14 mouse cellular contexts compared by ENCODE assay signal in the genomic region with DNA sequence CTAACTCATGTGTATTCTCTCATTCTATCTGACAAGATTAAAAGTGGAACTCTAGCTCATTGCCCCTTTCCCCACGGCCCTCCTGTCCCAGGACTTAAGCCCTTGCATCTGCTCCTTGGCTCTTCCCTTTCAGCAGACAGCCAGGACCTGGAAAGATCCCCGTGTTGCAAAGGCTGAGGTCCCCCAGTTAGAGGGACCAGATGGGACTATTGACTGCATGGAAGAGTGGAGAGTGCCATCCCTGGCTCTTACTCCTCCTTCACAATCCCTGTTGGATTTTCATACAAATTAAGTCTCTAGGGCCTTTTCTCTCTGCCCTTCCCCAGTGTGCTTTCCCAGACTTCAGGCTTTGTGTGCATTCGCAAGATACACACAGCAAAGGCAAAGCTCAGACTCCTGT.
DNase-seq lines count a peak whose midpoint lies in the region; ATAC-seq lines count a peak whose summit lies in the region.
"Had no signal": no experiment of that assay in that cellular context is flagged by ENCODE, and none has a peak within 500 bp of the region (broad histone marks: within the 10 kb centered on the region; RNA-seq: fewer than 3 reads in every experiment).

No protein-coding gene starts in this region.

- peak overlapping the region; percentile 18 for H3K4me3 ChIP-seq in forebrain, embryonic 10.5 days
- no peak overlapping the region for H3K4me3 ChIP-seq in forebrain, embryonic 12.5 days (replicated peaks)
- H3K4me3 ChIP-seq in hindbrain, embryonic 13.5 days, result no peak overlapping the region
- H3K4me3 ChIP-seq in midbrain, embryonic 14.5 days (replicated peaks; ENCODE audit: low read depth, low read length), result no peak overlapping the region
- H3K4me3 ChIP-seq: erythroblast, embryonic 14.5 days; kidney, embryonic 15.5 days; limb, embryonic 13.5 days; liver, embryonic 15.5 days had no signal

- ATAC-seq in forebrain, embryonic 12.5 days (ENCODE audit: low FRiP score), result peak; percentile 67
- ATAC-seq in hindbrain, embryonic 13.5 days (ENCODE audit: low FRiP score), result peak; percentile 38; the same call in 1 of the 2 replicates
- ATAC-seq in midbrain, embryonic 14.5 days (ENCODE audit: low FRiP score, low TSS enrichment), result peak; percentile 43; the same call in 1 of the 2 replicates
- ATAC-seq: CD4-positive, CD25-positive, alpha-beta regulatory T cell, adult 4 months; inflammation-experienced regulatory T-cells, adult 6 months had no signal

- WGBS in forebrain, embryonic 10.5 days, result 26% methylated on average over 3 of the region's 3 CpGs
- WGBS in forebrain, embryonic 12.5 days, result 17% methylated on average over 3 of the region's 3 CpGs
- WGBS in hindbrain, embryonic 13.5 days, result 19% methylated on average over 3 of the region's 3 CpGs
- WGBS in midbrain, embryonic 14.5 days, result 3% methylated on average over 3 of the region's 3 CpGs

- peaks cover 22% of the 10 kb centered on the region for H3K4me1 ChIP-seq in forebrain, embryonic 10.5 days
- H3K4me1 ChIP-seq in forebrain, embryonic 12.5 days, result peaks cover 25% of the 10 kb centered on the region
- peaks cover 31% of the 10 kb centered on the region for H3K4me1 ChIP-seq in hindbrain, embryonic 13.5 days (replicated peaks)
- H3K4me1 ChIP-seq in midbrain, embryonic 14.5 days (ENCODE audit: control insufficient read depth, insufficient read depth, low read length), result peaks cover 15% of the 10 kb centered on the region
- H3K4me1 ChIP-seq: kidney, embryonic 15.5 days; limb, embryonic 13.5 days; liver, embryonic 15.5 days had no signal

- H3K4me2 ChIP-seq in forebrain, embryonic 12.5 days, result peak overlapping the region; percentile 24; the same call in 1 of the 2 replicates
- peak overlapping the region; percentile 21; the same call in 1 of the 2 replicates for H3K4me2 ChIP-seq in hindbrain, embryonic 13.5 days
- H3K4me2 ChIP-seq in midbrain, embryonic 14.5 days (ENCODE audit: low read length), result peak overlapping the region; percentile 14; the same call in 1 of the 2 replicates
- H3K4me2 ChIP-seq: kidney, embryonic 15.5 days; limb, embryonic 13.5 days; liver, embryonic 15.5 days had no signal

- peak overlapping the region; percentile 60; the same call in 1 of the 2 replicates for H3K27ac ChIP-seq in forebrain, embryonic 10.5 days
- H3K27ac ChIP-seq in forebrain, embryonic 12.5 days, result no peak overlapping the region; the same call in 1 of the 2 replicates
- H3K27ac ChIP-seq in hindbrain, embryonic 13.5 days, result peak overlapping the region; percentile 48
- no peak overlapping the region; the same call in 1 of the 2 replicates for H3K27ac ChIP-seq in midbrain, embryonic 14.5 days (replicated peaks; ENCODE audit: low read depth, low read length)
- H3K27ac ChIP-seq: kidney, embryonic 15.5 days; limb, embryonic 13.5 days; liver, embryonic 15.5 days had no signal

- peaks cover 37% of the 10 kb centered on the region for H3K27me3 ChIP-seq in forebrain, embryonic 10.5 days (ENCODE audit: poor library complexity, severe bottlenecking)
- H3K27me3 ChIP-seq in forebrain, embryonic 12.5 days, result peaks cover 17% of the 10 kb centered on the region; the same call in 1 of the 2 replicates
- H3K27me3 ChIP-seq in hindbrain, embryonic 13.5 days, result no peaks in the 10 kb centered on the region
- peaks cover 26% of the 10 kb centered on the region for H3K27me3 ChIP-seq in midbrain, embryonic 14.5 days (ENCODE audit: control insufficient read depth, insufficient read depth, low read length)
- H3K27me3 ChIP-seq: liver, embryonic 15.5 days had no signal

- no peaks in the 10 kb centered on the region for H3K9me3 ChIP-seq in forebrain, embryonic 10.5 days
- no peaks in the 10 kb centered on the region for H3K9me3 ChIP-seq in forebrain, embryonic 12.5 days
- no peaks in the 10 kb centered on the region for H3K9me3 ChIP-seq in hindbrain, embryonic 13.5 days
- no peaks in the 10 kb centered on the region for H3K9me3 ChIP-seq in midbrain, embryonic 14.5 days (ENCODE audit: control insufficient read depth, low read length)
- H3K9me3 ChIP-seq: kidney, embryonic 15.5 days; limb, embryonic 13.5 days had no signal

- no peak for DNase-seq in forebrain, embryonic 10.5 days (ENCODE audit: extremely low spot score, low spot score)
- DNase-seq in midbrain, embryonic 14.5 days, result no peak
- DNase-seq in adrenal gland, postnatal 10 days, result no peak
- DNase-seq in kidney, adult 9 months, result no peak
- no peak for DNase-seq in thymus, postnatal 4 days
- DNase-seq: right cerebral cortex, postnatal 25 days had no signal

- H3K9ac ChIP-seq in forebrain, embryonic 12.5 days, result no peak overlapping the region
- peak overlapping the region; percentile 13; the same call in 1 of the 2 replicates for H3K9ac ChIP-seq in hindbrain, embryonic 13.5 days
- H3K9ac ChIP-seq in midbrain, embryonic 14.5 days (replicated peaks; ENCODE audit: low read length), result no peak overlapping the region
- H3K9ac ChIP-seq: kidney, embryonic 15.5 days; limb, embryonic 13.5 days; liver, embryonic 15.5 days had no signal

- H3K36me3 ChIP-seq in forebrain, embryonic 10.5 days (replicated peaks), result no peaks in the 10 kb centered on the region
- H3K36me3 ChIP-seq in forebrain, embryonic 12.5 days (replicated peaks), result no peaks in the 10 kb centered on the region
- H3K36me3 ChIP-seq in hindbrain, embryonic 13.5 days, result no peaks in the 10 kb centered on the region
- no peaks in the 10 kb centered on the region for H3K36me3 ChIP-seq in midbrain, embryonic 14.5 days (ENCODE audit: control insufficient read depth, insufficient read depth, low read length)
- H3K36me3 ChIP-seq: kidney, embryonic 15.5 days; limb, embryonic 13.5 days; liver, embryonic 15.5 days had no signal

Comparison
In these comparisons a context has a peak if more than half of its experiments do, and no peak if none do; other contexts are left out.
1. H3K27ac ChIP-seq: peak in forebrain, embryonic 10.5 days (single experiment) and hindbrain, embryonic 13.5 days (single experiment); none in forebrain, embryonic 12.5 days (single experiment) and midbrain, embryonic 14.5 days (single experiment).
2. Peak in every context shown above with its lines, with median percentiles within 50 percentile points of each other: ATAC-seq and H3K4me2 ChIP-seq.